Mouse (Mus musculus): Measurements from ENCODE around the gene Figla.

The Figla gene

GRCm38 (mm10) chr6:86069856-86070255, 53.9 kb downstream of the Figla start:
- DNase-seq (ENCODE audit: low read depth, low spot score), result no peak

- DNase-seq (ENCODE audit: low read depth, low spot score), result no peak
These were observed 54.3 kb downstream of the Figla start for GRCm38 (mm10) chr6:86070277-86070676.

All from mesoderm, embryonic 11.5 days (tissue).